Mouse (Mus musculus) cerebellum, adult 2 months (tissue): ENCODE data around the gene Serinc5. TPM values are rescaled to one million over a fixed set of nuclear protein-coding genes. Genes with fewer than 3 reads are reported as not detected.

Experiments
- DNase-seq, 2 experiments: peaks; one replicate each; pipeline ENCODE4 v3.0.0; 2021
- H3K27ac ChIP-seq: fragments of 200-500 bp; 2 replicates; pipeline ENCODE4 v1.5.1; 2012; ENCODE audit warnings: low read length, control low read depth, inconsistent platforms; ENCODE audit not compliant: insufficient read depth
- H3K27me3 ChIP-seq: fragments of 200-500 bp; 2 replicates; pipeline ENCODE4 v1.6.1; 2012; ENCODE audit warnings: inconsistent platforms, mild to moderate bottlenecking, low read length, moderate library complexity; ENCODE audit not compliant: control insufficient read depth, insufficient read depth
- H3K4me1 ChIP-seq: fragments of 200-500 bp; 2 replicates; pipeline ENCODE4 v1.6.1; 2011; ENCODE audit warnings: low read length; ENCODE audit not compliant: control insufficient read depth, insufficient read depth
- H3K4me3 ChIP-seq: fragments of 200-500 bp; replicated peaks from 2 replicates; pipeline ENCODE3; 2011; ENCODE audit warnings: mild to moderate bottlenecking, low read depth, low read length, control low read depth; ENCODE audit not compliant: insufficient read depth
- CTCF ChIP-seq: fragments of 200-500 bp; IDR thresholded peaks from 2 replicates; pipeline ENCODE4 v1.5.1; 2011; ENCODE audit warnings: low read depth, mild to moderate bottlenecking, control low read depth, low read length, moderate library complexity, borderline replicate concordance; ENCODE audit not compliant: insufficient read depth
- POLR2A ChIP-seq: fragments of 200-500 bp; IDR thresholded peaks from 2 replicates; pipeline ENCODE4 v1.6.1; 2011; ENCODE audit warnings: low read length, control low read depth, borderline replicate concordance; ENCODE audit not compliant: insufficient read depth
- WGBS: fragments of 180-500 bp; shearing (Covaris S2); methylation state at CpG from one replicate; pipeline ENCODE4 v1.1.7; 2018; 5-methylcytosine and 5-hydroxymethylcytosine counted together
- polyA plus RNA-seq: library from polyadenylated mRNA; depleted of rRNA; stranded (reverse); fragments of >200 nt; gene quantifications from 2 replicates; pipeline ENCODE4 v1.2.3, GENCODE M21; 2012

Serinc5 gene
- polyA plus RNA-seq, 1 experiment, result 50.7 TPM

DNA sequence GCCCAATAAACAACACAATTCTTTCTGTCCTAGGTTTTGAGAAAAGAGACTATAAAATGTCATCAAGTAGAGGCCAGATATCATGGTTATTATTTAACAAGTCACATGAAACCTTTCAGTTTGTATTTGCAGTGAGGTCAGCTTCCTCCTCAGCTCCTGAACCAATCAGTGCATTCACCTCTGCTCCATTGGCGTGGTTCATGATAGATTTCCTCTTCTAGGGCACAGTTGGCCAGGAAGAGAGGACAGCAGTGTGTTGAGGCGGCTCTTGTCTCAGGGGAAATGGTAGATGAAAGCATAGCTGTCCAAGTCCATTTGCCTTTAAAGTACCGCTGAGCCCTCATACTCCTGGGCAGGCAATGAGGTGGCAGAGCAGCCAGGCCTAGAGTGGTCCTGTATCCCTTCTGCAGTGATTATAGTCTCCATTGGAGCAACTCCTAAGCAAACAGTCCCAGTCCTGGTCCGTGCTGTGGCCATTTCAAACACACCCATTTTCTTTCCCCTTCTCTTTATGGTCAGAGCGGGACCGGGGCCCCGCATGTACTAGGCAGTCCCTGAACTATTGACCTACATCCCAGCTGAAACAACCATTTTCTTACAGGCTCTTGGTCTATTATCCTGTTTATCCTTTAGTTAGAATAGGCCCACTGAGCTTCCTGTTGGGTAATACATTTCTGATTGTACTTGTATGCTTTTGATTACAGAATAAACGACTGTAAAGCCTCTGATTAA lies 51.8 kb downstream of the Serinc5 start:
- H3K27me3 ChIP-seq, result no peaks in the 10 kb centered on the region
- H3K4me1 ChIP-seq, result peaks cover 3% of the 10 kb centered on the region; the same call in 1 of the 2 replicates
- no peak for DNase-seq
- TF ChIP-seq CTCF (no peak), POLR2A (no peak)
- no peak overlapping the region for H3K4me3 ChIP-seq
- H3K27ac ChIP-seq, result no peak overlapping the region
- 68% methylated on average over 8 of the region's 8 CpGs for WGBS

GRCm38 (mm10) chr13:92665008-92665407 lies 54.1 kb downstream of the Serinc5 start:
- DNase-seq, result no peak
- Histone ChIP-seq H3K27ac (no peak overlapping the region), H3K27me3 (no peaks in the 10 kb centered on the region), H3K4me3 (no peak overlapping the region), H3K4me1 (no peaks in the 10 kb centered on the region)
- WGBS, result 79% methylated on average over 4 of the region's 4 CpGs
- no peak for TF ChIP-seq POLR2A
- TF ChIP-seq CTCF, result no peak

DNA sequence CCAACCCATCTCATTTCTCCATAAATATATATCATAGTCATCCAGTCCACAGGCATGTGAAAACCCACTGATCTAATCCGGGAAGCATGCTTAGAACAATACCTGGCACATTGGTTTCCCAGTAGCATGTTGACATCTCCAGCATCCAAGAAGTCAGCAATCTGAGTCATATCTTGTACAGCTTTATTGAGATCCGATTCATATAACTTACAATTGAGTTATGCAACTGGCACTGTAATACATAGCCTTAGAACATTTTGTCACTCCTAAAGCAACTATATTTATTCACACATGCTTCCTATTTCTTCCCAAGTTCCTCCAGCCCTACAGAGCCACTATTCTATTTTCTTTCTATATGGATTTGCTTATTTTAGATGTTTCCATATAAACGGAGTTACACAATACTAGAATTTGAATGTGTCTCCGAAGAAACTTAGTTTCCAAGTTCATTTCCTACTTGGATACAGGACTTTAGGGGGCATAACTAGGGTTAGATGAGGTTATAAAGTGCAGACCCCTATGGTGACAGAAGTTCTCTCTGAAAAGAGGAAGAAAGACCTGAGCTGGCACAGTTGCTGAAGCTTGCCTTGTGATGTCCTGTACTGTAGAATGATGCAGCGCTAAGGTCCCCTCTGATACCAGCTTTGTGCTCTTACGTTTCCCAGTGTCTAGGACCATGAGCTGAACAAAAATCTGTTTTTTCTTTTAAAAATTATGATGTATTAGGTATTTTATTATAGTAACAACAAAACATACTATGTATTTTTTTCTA lies 57.5 kb downstream of the Serinc5 start:
- Histone ChIP-seq H3K27me3 (no peaks in the 10 kb centered on the region), H3K27ac (no peak overlapping the region), H3K4me3 (no peak overlapping the region), H3K4me1 (peaks cover 3% of the 10 kb centered on the region; the same call in 1 of the 2 replicates)
- TF ChIP-seq CTCF (no peak), POLR2A (no peak)
- WGBS, result 92% methylated on average over 6 of the region's 6 CpGs
- DNase-seq, result no peak

- peaks cover 13% of the 10 kb centered on the region for H3K4me1 ChIP-seq
- 56% methylated on average over 1 of the region's 1 CpGs for WGBS
- DNase-seq, result no peak
- no peaks in the 10 kb centered on the region for H3K27me3 ChIP-seq
- H3K4me3 ChIP-seq, result no peak overlapping the region
- TF ChIP-seq CTCF (no peak), POLR2A (no peak)
- H3K27ac ChIP-seq, result no peak overlapping the region
Measured at GRCm38 (mm10) chr13:92671727-92672126, 60.8 kb downstream of the Serinc5 start.

- WGBS, result 81% methylated on average over 2 of the region's 2 CpGs
- Histone ChIP-seq H3K27ac (no peak overlapping the region), H3K27me3 (no peaks in the 10 kb centered on the region), H3K4me3 (no peak overlapping the region), H3K4me1 (peaks cover 13% of the 10 kb centered on the region)
- no peak for DNase-seq
- no peak for TF ChIP-seq POLR2A
- TF ChIP-seq CTCF, result no peak
Measured at GRCm38 (mm10) chr13:92674676-92675075, 63.8 kb downstream of the Serinc5 start.

GRCm38 (mm10) chr13:92675308-92675707 lies 64.4 kb downstream of the Serinc5 start:
- H3K27ac ChIP-seq, result no peak overlapping the region
- H3K4me3 ChIP-seq, result no peak overlapping the region
- WGBS, result 87% methylated on average over 3 of the region's 3 CpGs
- no peak for DNase-seq
- TF ChIP-seq CTCF (no peak), POLR2A (no peak)
- no peaks in the 10 kb centered on the region for H3K27me3 ChIP-seq
- peaks cover 13% of the 10 kb centered on the region for H3K4me1 ChIP-seq

DNA sequence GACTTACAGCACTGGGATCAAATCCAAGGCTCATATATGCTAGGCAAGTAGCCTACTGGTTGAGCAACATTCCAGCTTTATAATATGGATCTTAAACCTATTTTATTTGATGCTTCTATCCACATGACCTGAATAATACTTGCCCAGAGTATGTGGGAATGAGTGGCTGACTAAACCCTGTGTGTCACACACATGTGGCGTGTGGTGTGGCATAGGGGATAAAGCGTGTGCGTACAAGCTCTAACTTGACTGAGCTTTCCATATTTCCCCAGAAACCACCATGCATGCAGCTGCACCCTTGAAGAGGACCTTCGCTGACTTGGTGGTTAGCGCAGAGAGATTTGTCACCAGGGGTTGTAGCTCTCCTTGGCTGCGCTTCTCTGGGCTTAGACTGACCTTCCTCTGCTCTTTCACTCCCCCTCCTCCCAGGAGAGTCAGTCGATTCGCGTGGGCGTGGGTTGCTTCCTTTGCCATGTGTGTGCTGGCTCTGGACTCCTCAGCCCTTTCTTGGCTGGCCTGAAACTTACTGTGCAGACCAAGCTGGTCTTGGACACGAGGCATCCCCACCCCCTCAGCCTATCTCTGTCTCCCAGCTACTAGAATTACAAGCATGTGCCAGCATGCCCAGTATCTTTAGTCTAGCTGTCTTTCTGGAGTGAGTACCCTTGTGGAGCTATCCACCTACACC lies 65.2 kb downstream of the Serinc5 start:
- no peak overlapping the region for H3K27ac ChIP-seq
- DNase-seq, result peak in 1 of 2 experiments; percentile 44
- H3K27me3 ChIP-seq, result no peaks in the 10 kb centered on the region
- H3K4me3 ChIP-seq, result no peak overlapping the region
- WGBS, result 33% methylated on average over 11 of the region's 11 CpGs
- TF ChIP-seq CTCF (no peak), POLR2A (no peak)
- peaks cover 13% of the 10 kb centered on the region for H3K4me1 ChIP-seq

DNA sequence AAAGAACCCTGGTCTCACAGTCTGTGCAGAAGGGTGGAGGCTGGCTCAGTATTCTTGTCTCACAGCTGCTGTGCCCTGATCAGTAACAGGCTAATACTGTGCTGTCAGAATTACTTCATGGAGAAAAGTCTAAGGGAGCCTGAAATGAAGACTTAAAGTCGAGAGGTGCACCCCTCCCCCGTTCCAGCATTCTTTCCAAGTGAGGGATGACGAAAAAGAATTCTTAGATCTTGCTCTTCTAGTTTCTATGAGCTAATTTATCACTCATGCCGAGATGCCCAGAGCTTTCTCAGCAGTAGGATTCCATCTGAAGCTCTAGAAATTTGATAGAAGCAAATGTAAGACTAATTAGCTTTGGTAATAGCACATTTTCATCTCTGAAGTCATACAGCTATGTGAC lies 66.8 kb downstream of the Serinc5 start:
- Histone ChIP-seq H3K4me3 (no peak overlapping the region), H3K27ac (no peak overlapping the region), H3K4me1 (peaks cover 10% of the 10 kb centered on the region), H3K27me3 (no peaks in the 10 kb centered on the region)
- 80% methylated on average over 4 of the region's 4 CpGs for WGBS
- TF ChIP-seq CTCF (no peak), POLR2A (no peak)
- DNase-seq, result no peak
